Mouse (Mus musculus) left cerebral cortex, adult 18-20 months (tissue): ENCODE results near the gene Irak3. TPM values are rescaled to one million over a fixed set of nuclear protein-coding genes. Genes with fewer than 3 reads are reported as not detected.
"Not testable (repeated sequence)": the region's sequence is repeated elsewhere in the genome, so short reads cannot be mapped to it uniquely, and the experiment has no call there.

ENCODE experiments used
- DNase-seq, 2 experiments: peaks; one replicate each; pipeline ENCODE4 v3.0.0; 2021 to 2022; ENCODE audit warnings: low spot score in 2 of 2, mixed read lengths in 1 of 2
- total RNA-seq, 2 experiments: library from RNA; stranded (reverse); gene quantifications; 2 replicates each; pipeline ENCODE4 v1.2.3; 2021

The Irak3 gene
- total RNA-seq, 2 experiments from 2014 or later = 0.79 to 1.2 TPM

- DNase-seq = no peak
Observed at GRCm38 (mm10) chr10:120164931-120165792, 36.8 kb downstream of the Irak3 start.

- no peak for DNase-seq
Observed at GRCm38 (mm10) chr10:120163490-120163889, 38.4 kb downstream of the Irak3 start.

GRCm38 (mm10) chr10:120162840-120163239 lies 39.1 kb downstream of the Irak3 start:
- no peak for DNase-seq

GRCm38 (mm10) chr10:120160533-120160932 lies 41.4 kb downstream of the Irak3 start:
- DNase-seq = no peak

GRCm38 (mm10) chr10:120153911-120154310 lies 48.0 kb downstream of the Irak3 start:
- no peak for DNase-seq

GRCm38 (mm10) chr10:120151672-120152071 lies 50.3 kb downstream of the Irak3 start:
- DNase-seq = no peak

GRCm38 (mm10) chr10:120140916-120141516 lies 60.9 kb downstream of the Irak3 start:
- DNase-seq = no peak

- no peak for DNase-seq
Observed at GRCm38 (mm10) chr10:120140193-120140592, 61.7 kb downstream of the Irak3 start.

- DNase-seq = no peak
Observed at GRCm38 (mm10) chr10:120136020-120136562, 65.8 kb downstream of the Irak3 start.

GRCm38 (mm10) chr10:120133697-120134096 lies 68.2 kb downstream of the Irak3 start:
- DNase-seq = no peak

GRCm38 (mm10) chr10:120130621-120131020 lies 71.3 kb downstream of the Irak3 start:
- DNase-seq = peak; percentile 53 to 69

- no peak for DNase-seq
Observed at GRCm38 (mm10) chr10:120128601-120129277, 73.2 kb downstream of the Irak3 start.

GRCm38 (mm10) chr10:120125465-120125857 lies 76.5 kb downstream of the Irak3 start:
- DNase-seq = no peak

GRCm38 (mm10) chr10:120124801-120125464 lies 77.0 kb downstream of the Irak3 start:
- DNase-seq = peak; percentile 83 to 89

- no peak for DNase-seq
Observed at GRCm38 (mm10) chr10:120123721-120124120, 78.2 kb downstream of the Irak3 start.

GRCm38 (mm10) chr10:120115249-120115648 lies 86.7 kb downstream of the Irak3 start:
- DNase-seq = no peak

- DNase-seq = no peak
Observed at GRCm38 (mm10) chr10:120114493-120114892, 87.4 kb downstream of the Irak3 start.

GRCm38 (mm10) chr10:120113980-120114379 lies 88.0 kb downstream of the Irak3 start:
- no peak for DNase-seq

GRCm38 (mm10) chr10:120113482-120113881 lies 88.4 kb downstream of the Irak3 start:
- DNase-seq = not testable (repeated sequence)

GRCm38 (mm10) chr10:120112507-120113396 lies 89.2 kb downstream of the Irak3 start, which contains the start of gene Helb:
TSS of gene Helb (minus strand) at chr10:120112987.
- DNase-seq = peak; percentile 95
